Mouse (Mus musculus) retina, adult 2 months (tissue): ENCODE data around the gene Cacna2d2.

Source experiments
- DNase-seq: peaks from one replicate; pipeline ENCODE4 v3.0.0-alpha.2; 2012; ENCODE audit warnings: low read depth, low spot score

The Cacna2d2 gene

GRCm38 (mm10) chr9:107500708-107501286, 101.4 kb downstream of the Cacna2d2 start:
- no peak for DNase-seq

- DNase-seq, result no peak
Observed at GRCm38 (mm10) chr9:107502131-107502846, 102.9 kb downstream of the Cacna2d2 start.

- no peak for DNase-seq
Observed at GRCm38 (mm10) chr9:107504662-107505537, 105.5 kb downstream of the Cacna2d2 start.

GRCm38 (mm10) chr9:107508266-107508665, 108.9 kb downstream of the Cacna2d2 start:
- no peak for DNase-seq

- DNase-seq, result no peak
Observed at GRCm38 (mm10) chr9:107510384-107511100, 111.1 kb downstream of the Cacna2d2 start.

- no peak for DNase-seq
Observed at GRCm38 (mm10) chr9:107511436-107511835, 112.0 kb downstream of the Cacna2d2 start.

- DNase-seq, result no peak
Observed at GRCm38 (mm10) chr9:107512326-107512725, 112.9 kb downstream of the Cacna2d2 start.

- DNase-seq, result peak; percentile 58
Observed at GRCm38 (mm10) chr9:107514303-107514955, 115.0 kb downstream of the Cacna2d2 start.

- no peak for DNase-seq
Observed at GRCm38 (mm10) chr9:107520331-107520730, 120.9 kb downstream of the Cacna2d2 start.

GRCm38 (mm10) chr9:107521190-107521589, 121.8 kb downstream of the Cacna2d2 start:
- DNase-seq, result no peak

GRCm38 (mm10) chr9:107521711-107522399, 122.4 kb downstream of the Cacna2d2 start:
- no peak for DNase-seq

GRCm38 (mm10) chr9:107522400-107522711, 122.9 kb downstream of the Cacna2d2 start:
- DNase-seq, result no peak

GRCm38 (mm10) chr9:107526198-107527026, 127.0 kb downstream of the Cacna2d2 start:
- DNase-seq, result peak; percentile 72

- DNase-seq, result peak; percentile 90
Observed at GRCm38 (mm10) chr9:107533791-107534407, 134.5 kb downstream of the Cacna2d2 start, which contains the start of gene Tmem115. Tmem115 (plus strand) TSS chr9:107533945.

- DNase-seq, result no peak
Observed at GRCm38 (mm10) chr9:107534408-107535202, 135.2 kb downstream of the Cacna2d2 start.

GRCm38 (mm10) chr9:107538231-107538630, 138.8 kb downstream of the Cacna2d2 start:
- no peak for DNase-seq

GRCm38 (mm10) chr9:107538711-107539110, 139.3 kb downstream of the Cacna2d2 start:
- no peak for DNase-seq

- no peak for DNase-seq
Observed at GRCm38 (mm10) chr9:107539940-107540339, 140.5 kb downstream of the Cacna2d2 start.
